Mouse (Mus musculus) myocyte (in vitro differentiated cells): ENCODE data around the gene Lcn3.

Experiments used
- E2F4 ChIP-seq: IDR thresholded peaks from one replicate; pipeline ENCODE4 v1.6.1; 2011; ENCODE audit warnings: mild to moderate bottlenecking, control low read depth, moderate library complexity; ENCODE audit not compliant: insufficient read depth
- POLR2A ChIP-seq: IDR thresholded peaks from one replicate; pipeline ENCODE4 v1.6.1; 2011; ENCODE audit warnings: low read depth, mild to moderate bottlenecking, control low read depth, moderate library complexity; ENCODE audit not compliant: insufficient read length

DNA sequence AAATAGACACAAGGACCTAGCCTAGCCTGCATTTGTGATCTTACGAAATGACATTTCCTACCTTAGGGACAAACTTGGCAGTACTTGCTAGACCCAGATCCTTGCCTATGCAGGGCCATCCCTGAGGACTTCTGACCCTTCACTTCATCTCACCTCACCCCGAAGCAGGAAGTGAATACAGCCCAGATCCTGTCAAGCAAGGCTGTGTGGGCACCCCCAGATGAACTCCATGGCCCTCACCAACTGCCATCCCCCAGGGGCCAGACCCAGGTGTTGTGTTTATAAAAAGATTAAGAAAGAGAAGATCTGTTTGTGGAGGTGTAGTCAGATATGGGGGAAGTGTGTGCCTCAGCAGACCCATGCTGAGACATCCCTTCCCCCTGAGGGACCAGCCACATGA, 9.3 kb downstream of the Lcn3 start:
- TF ChIP-seq POLR2A (no peak), E2F4 (no peak)
